Mouse (Mus musculus) hindbrain, embryonic 12.5 days (tissue): ENCODE measurements around the gene Kcnmb4. TPM values are rescaled to one million over a fixed set of nuclear protein-coding genes. Genes with fewer than 3 reads are reported as not detected.

Experiments
- ATAC-seq: fragments of 200-750 bp; cut with Nextera tagmentation; 2 replicates; pipeline ENCODE4 v1.8.0; 2017; ENCODE audit warnings: moderate TSS enrichment; ENCODE audit not compliant: low FRiP score
- H3K27ac ChIP-seq: fragments of 300-500 bp; sonication (generic); 2 replicates; pipeline ENCODE4 v1.5.1; 2016; ENCODE audit warnings: mild to moderate bottlenecking
- H3K27me3 ChIP-seq: fragments of 300-500 bp; sonication (generic); 2 replicates; pipeline ENCODE4 v1.6.1; 2016; ENCODE audit warnings: mild to moderate bottlenecking
- H3K36me3 ChIP-seq: fragments of 300-500 bp; sonication (generic); 2 replicates; pipeline ENCODE4 v1.6.1; 2016; ENCODE audit warnings: mild to moderate bottlenecking
- H3K4me1 ChIP-seq: fragments of 300-500 bp; sonication (generic); 2 replicates; pipeline ENCODE4 v1.6.1; 2016
- H3K4me2 ChIP-seq: fragments of 300-500 bp; sonication (generic); replicated peaks from 2 replicates; pipeline ENCODE4 v1.6.1; 2016; ENCODE audit warnings: mild to moderate bottlenecking
- H3K4me3 ChIP-seq: fragments of 300-500 bp; sonication (generic); 2 replicates; pipeline ENCODE4 v1.5.1; 2016; ENCODE audit warnings: mild to moderate bottlenecking
- H3K9ac ChIP-seq: fragments of 300-500 bp; sonication (generic); 2 replicates; pipeline ENCODE4 v1.6.1; 2016; ENCODE audit warnings: mild to moderate bottlenecking, moderate library complexity
- H3K9me3 ChIP-seq: fragments of 300-500 bp; sonication (generic); replicated peaks from 2 replicates; pipeline ENCODE4 v1.6.1; 2016; ENCODE audit warnings: mild to moderate bottlenecking
- WGBS: fragments of 180-500 bp; shearing (Covaris S2); methylation state at CpG from one replicate; pipeline ENCODE4 v1.1.7; 2016; 5-methylcytosine and 5-hydroxymethylcytosine counted together
- polyA plus RNA-seq: library from polyadenylated mRNA; unstranded; fragments of >200 nt; fragmentation: Nextera tagmentation; extraction: Ambion mirVana; gene quantifications from 2 replicates; pipeline ENCODE4 v1.2.1, GENCODE M21; 2016

Kcnmb4 gene
- polyA plus RNA-seq, 1 experiment from 2014 or later = 20.5 TPM

DNA sequence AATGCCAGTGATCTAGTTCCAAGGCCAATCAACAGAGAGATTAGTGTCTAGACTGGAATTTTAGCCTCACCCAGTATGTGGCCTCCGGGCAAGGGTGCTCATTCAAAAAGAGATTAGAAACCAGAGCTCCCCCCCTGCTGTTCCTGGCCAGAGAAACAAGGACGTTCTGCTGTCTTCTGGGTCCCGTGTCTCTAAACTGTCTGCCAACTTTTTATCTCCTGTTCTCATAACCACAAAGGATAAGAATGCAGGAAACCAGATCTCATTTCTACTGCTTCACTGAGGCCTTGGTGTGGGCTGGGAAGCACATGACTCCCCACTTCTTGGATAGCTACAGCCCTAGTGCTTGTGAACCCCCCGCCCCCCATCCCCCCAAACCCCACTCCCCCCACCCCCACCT lies 79.1 kb downstream of the Kcnmb4 start:
- Histone ChIP-seq H3K4me2 (no peak overlapping the region), H3K4me1 (peaks cover 3% of the 10 kb centered on the region; the same call in 1 of the 2 replicates), H3K4me3 (no peak overlapping the region), H3K9me3 (no peaks in the 10 kb centered on the region), H3K9ac (no peak overlapping the region), H3K27me3 (0 out of 2 replicates have a peak, but pooled peaks cover 3% of the 10 kb centered on the region), H3K36me3 (no peaks in the 10 kb centered on the region), H3K27ac (no peak overlapping the region)
- no peak for ATAC-seq
- WGBS = 48% methylated on average over 4 of the region's 4 CpGs

DNA sequence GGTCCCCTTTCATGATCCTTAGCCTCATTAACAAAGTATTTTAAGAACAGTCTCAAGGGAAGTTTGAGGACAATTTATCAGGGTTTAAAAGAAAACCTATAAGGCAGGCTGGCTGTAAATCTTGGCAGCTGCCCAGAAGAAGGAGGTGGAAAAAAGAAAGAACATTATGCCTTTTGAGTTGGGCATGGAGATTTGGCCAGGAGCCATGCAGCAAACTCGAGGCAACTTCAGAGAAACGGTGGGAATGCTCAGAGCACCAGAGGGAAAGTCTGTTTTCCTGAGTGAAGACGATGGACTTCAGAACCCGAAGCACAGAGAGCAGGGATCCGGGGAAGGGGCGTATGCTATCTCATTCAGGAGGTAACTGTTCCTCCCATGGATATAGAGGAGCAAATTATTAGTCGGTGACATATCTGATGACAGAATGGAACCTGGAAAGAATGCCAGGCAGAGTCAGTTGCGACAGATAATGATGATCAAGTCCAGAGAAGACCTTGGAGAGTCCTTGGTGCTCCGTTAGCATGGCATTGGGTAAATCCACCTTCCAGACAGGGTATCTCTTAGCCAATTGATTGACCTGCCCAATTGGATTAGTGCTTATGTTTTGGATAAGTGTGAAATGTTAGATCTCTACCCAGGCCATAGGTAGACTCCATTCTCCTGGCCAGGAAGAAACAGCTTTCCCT lies 79.7 kb downstream of the Kcnmb4 start:
- H3K4me2 ChIP-seq = no peak overlapping the region
- H3K27ac ChIP-seq = no peak overlapping the region
- H3K36me3 ChIP-seq = no peaks in the 10 kb centered on the region
- H3K4me1 ChIP-seq = peaks cover 4% of the 10 kb centered on the region; the same call in 1 of the 2 replicates
- 77% methylated on average over 9 of the region's 9 CpGs for whole genome bisulfite sequencing
- H3K9ac ChIP-seq = no peak overlapping the region
- no peak overlapping the region for H3K4me3 ChIP-seq
- no peak for ATAC-seq
- 0 out of 2 replicates have a peak, but pooled peaks cover 3% of the 10 kb centered on the region for H3K27me3 ChIP-seq
- H3K9me3 ChIP-seq = no peaks in the 10 kb centered on the region

DNA sequence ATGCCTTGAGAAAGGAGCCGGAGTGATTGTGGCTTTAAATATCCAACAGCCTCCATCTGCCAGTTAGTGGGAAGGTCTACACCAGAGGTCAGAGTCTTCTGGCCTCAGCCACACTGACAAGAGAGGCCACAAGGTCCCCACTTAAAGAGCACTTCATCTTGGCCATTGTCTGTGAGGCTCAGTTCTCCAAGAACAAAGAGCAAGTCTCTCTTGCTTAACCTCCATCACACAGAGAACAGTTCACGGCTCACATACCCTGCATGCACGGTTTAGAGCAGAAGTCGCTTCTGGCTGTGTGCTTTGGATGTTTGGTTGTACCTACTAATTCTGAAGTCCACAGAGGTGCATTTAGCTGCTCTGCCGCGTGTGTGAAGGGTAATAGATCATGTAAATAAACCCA lies 84.8 kb downstream of the Kcnmb4 start:
- Histone ChIP-seq H3K9me3 (no peaks in the 10 kb centered on the region), H3K4me3 (no peak overlapping the region), H3K27me3 (no peaks in the 10 kb centered on the region), H3K27ac (no peak overlapping the region), H3K36me3 (no peaks in the 10 kb centered on the region), H3K4me2 (no peak overlapping the region), H3K4me1 (0 out of 2 replicates have a peak, but pooled peaks cover 3% of the 10 kb centered on the region), H3K9ac (no peak overlapping the region)
- ATAC-seq = no peak
- 43% methylated on average over 6 of the region's 6 CpGs for WGBS

DNA sequence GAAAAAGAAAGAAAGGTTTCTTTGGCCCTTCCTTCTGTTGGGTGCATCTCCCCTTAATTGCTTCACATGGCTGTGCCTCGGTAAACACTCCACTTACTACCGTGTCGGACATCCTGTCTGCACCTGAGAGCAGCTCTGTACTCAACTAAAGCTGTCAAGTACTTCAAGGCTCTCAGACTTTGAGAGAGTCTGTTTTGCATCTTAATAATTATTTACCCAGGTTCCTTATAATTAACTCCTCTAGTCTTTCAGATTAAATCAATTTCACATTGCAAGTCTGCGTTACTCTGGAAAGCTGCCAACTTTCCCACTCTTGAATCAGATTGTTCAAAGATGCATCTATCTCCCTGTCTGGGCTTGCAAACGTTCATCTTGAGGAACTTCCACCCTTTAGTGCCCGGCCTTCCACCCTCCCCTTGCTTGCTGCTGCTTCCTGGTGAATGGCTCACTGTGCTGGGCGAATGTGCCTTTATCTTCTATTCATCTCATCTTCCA lies 87.2 kb downstream of the Kcnmb4 start:
- H3K27ac ChIP-seq = no peak overlapping the region
- ATAC-seq = no peak
- WGBS = 42% methylated on average over 7 of the region's 7 CpGs

DNA sequence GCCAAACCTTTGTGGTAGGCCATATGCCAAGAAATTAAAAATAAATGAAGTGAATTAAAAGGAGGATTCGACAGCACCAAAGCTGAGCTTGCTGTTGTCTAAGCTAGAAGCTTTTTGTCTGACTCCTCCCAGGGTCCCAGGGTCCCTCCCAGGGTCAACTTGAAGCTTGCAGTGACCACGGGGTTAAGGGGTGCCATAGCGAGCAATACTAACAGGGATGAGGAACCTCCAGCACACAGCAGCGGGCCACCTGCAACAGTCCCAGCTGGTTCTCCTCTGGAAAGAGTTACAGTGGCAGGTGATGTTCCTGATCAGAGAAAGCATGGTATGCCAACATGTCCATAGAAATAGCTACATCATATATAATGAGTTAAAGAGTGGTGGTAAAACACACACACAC lies 89.3 kb downstream of the Kcnmb4 start:
- Histone ChIP-seq H3K4me2 (no peak overlapping the region), H3K9ac (no peak overlapping the region), H3K4me3 (no peak overlapping the region), H3K4me1 (peaks cover 6% of the 10 kb centered on the region), H3K36me3 (no peaks in the 10 kb centered on the region), H3K9me3 (no peaks in the 10 kb centered on the region), H3K27me3 (no peaks in the 10 kb centered on the region), H3K27ac (no peak overlapping the region)
- ATAC-seq = no peak
- 73% methylated on average over 4 of the region's 4 CpGs for WGBS

More for the DNA sequence above, 87.2 kb downstream of the Kcnmb4 start:
- no peaks in the 10 kb centered on the region for H3K27me3 ChIP-seq
- no peaks in the 10 kb centered on the region for H3K36me3 ChIP-seq
- H3K9ac ChIP-seq = no peak overlapping the region
- H3K4me2 ChIP-seq = no peak overlapping the region
- no peak overlapping the region for H3K4me3 ChIP-seq
- H3K9me3 ChIP-seq = no peaks in the 10 kb centered on the region
- peaks cover 6% of the 10 kb centered on the region for H3K4me1 ChIP-seq

DNA sequence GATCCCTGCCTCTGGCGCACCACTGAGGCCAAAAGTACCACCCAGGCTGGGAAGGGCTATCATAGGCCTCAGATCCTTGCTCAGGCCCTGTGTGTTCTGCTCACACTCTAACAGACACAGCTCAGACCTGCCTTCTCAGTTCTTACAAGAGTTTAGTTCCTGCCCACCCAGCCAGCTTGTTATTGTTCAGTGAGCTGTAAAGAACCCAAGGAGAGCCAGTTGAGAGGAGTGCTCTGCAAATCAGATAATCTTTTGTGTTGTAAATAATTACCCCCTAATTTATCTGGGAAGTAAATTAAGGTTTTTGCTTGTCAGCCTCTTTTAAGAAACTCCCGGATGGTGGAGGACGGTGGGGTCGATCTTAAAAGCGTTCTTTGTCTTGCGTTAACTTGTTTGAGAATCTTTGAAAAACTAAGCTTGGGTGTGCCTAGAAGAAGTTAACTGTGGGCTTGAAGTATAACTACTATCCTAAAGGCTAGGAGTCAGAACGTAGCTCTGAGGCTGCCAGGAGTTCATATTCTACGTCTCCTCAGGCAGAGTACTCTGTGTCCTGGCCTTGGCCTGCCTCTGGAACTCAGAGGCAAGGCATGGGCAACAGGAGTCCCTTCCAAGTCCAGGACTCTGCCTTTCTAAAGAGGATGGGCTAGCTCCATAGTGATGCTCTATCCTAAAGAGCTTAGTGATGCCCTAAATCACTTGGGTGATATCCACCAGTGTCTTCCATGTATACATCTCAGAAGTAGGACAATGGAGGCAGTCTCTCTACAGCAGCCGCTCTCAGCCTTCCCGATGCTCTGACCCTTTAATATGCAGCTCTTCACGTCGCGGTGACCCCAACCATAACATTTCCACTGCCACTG lies 90.6 kb downstream of the Kcnmb4 start:
- WGBS = 43% methylated on average over 13 of the region's 13 CpGs
- Histone ChIP-seq H3K27me3 (no peaks in the 10 kb centered on the region), H3K4me3 (no peak overlapping the region), H3K4me1 (peaks cover 3% of the 10 kb centered on the region), H3K9me3 (no peaks in the 10 kb centered on the region), H3K9ac (no peak overlapping the region), H3K4me2 (no peak overlapping the region), H3K27ac (no peak overlapping the region), H3K36me3 (no peaks in the 10 kb centered on the region)
- no peak for ATAC-seq

DNA sequence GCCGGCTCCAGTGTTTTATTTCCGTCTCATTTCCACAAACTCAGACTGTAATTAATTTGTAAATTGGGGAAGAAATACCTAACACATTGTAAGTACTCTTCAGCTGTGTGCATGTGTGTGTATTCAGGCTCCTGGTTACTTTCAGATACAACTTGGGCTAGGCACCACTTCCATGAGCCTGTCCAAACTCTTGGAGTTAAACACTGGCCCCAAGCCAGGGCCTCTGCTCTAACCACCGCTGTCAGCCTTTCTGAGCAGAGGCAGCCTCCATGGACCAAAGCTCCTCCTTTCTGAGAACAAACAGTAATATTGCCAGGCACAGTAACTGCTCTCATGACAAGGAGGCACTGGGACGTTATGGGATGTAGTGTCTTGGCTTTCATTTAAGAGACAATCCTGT lies 96.8 kb downstream of the Kcnmb4 start:
- H3K4me2 ChIP-seq = no peak overlapping the region
- H3K27ac ChIP-seq = no peak overlapping the region
- WGBS = 88% methylated on average over 4 of the region's 4 CpGs
- H3K27me3 ChIP-seq = no peaks in the 10 kb centered on the region
- H3K4me1 ChIP-seq = no peaks in the 10 kb centered on the region
- no peaks in the 10 kb centered on the region for H3K9me3 ChIP-seq
- no peaks in the 10 kb centered on the region for H3K36me3 ChIP-seq
- H3K4me3 ChIP-seq = no peak overlapping the region
- ATAC-seq = no peak
- no peak overlapping the region for H3K9ac ChIP-seq

DNA sequence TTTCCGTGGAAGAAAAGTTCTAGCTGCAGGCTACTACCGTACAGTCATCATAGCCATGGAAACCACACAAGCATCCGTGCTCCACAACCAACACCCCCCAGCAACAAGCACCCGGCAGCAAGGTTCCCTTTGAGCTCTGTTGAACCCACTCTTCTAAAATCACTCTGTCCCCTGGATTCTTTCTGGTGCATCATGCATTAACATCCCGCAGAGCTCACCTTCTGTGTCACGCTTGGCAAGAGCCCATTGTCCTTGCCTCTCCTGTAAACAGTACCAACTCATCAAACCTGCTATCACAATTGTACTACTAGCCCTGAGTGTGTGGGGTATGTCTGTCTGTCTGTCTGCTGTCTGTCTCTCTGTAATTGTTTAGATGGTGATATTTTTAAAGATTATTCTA lies 99.6 kb downstream of the Kcnmb4 start:
- no peak for ATAC-seq
- no peak overlapping the region for H3K9ac ChIP-seq
- H3K27ac ChIP-seq = no peak overlapping the region
- H3K36me3 ChIP-seq = no peaks in the 10 kb centered on the region
- no peaks in the 10 kb centered on the region for H3K9me3 ChIP-seq
- H3K27me3 ChIP-seq = no peaks in the 10 kb centered on the region
- peaks cover 7% of the 10 kb centered on the region for H3K4me1 ChIP-seq
- no peak overlapping the region for H3K4me3 ChIP-seq
- H3K4me2 ChIP-seq = no peak overlapping the region
- whole genome bisulfite sequencing = 89% methylated on average over 6 of the region's 6 CpGs

DNA sequence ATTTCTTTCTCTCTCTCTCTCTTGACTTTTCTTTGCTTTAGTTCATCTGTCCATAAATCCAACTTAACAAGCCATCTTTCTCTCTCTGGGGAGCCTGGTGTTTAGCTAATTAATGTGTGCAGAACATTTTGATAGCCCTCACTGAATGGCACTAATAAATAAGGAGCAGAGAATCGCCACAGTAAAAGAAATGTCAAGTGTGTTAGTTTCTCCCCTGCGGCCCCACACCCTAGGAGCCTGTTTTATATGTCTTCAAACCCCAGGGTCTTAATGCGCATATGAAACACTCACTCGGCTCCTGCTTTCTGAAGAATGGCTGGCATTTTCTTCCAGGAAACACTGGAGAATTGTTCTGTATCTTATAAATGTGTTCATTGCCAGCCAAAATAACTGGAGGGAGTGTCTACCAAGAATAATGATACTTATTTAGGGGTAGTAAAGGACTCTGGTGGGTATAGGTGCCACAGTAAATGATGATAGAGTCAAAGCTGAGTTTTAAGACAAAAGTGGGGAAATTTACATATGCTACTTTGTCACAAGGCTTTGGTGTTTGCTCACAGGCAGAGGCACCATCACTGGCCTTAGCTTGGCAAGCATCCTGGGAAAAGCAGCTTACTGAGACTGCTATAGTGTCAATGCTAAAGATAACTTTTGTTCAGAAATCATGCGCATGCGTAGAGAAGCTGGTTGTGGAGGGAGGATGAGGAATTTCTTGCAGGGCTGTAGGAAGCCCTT lies 102.5 kb downstream of the Kcnmb4 start:
- H3K4me1 ChIP-seq = peaks cover 7% of the 10 kb centered on the region
- no peaks in the 10 kb centered on the region for H3K36me3 ChIP-seq
- no peak overlapping the region for H3K4me2 ChIP-seq
- peak; percentile 56; the same call in 1 of the 2 replicates for ATAC-seq
- peak overlapping the region; percentile 23; the same call in 1 of the 2 replicates for H3K27ac ChIP-seq
- H3K4me3 ChIP-seq = no peak overlapping the region
- H3K9me3 ChIP-seq = no peaks in the 10 kb centered on the region
- 27% methylated on average over 6 of the region's 6 CpGs for WGBS
- no peak overlapping the region for H3K9ac ChIP-seq
- H3K27me3 ChIP-seq = no peaks in the 10 kb centered on the region

Other genes with a start within 250 kb of the Kcnmb4 start
- gene Ptprb, start 198.4 kb downstream of the Kcnmb4 start, polyA plus RNA-seq = 3.6 and 4.0 TPM in 2 replicates
- 114 and 130 TPM in 2 replicates for gene Cnot2, start 107.6 kb upstream of the Kcnmb4 start, polyA plus RNA-seq